Mouse (Mus musculus): Measurements from ENCODE around the gene Irf9. TPM values are rescaled to one million over a fixed set of nuclear protein-coding genes. Genes with fewer than 3 reads are reported as not detected.

The Irf9 gene
- polyA plus RNA-seq, 1 experiment from 2014 or later, result 24.2 TPM

DNA sequence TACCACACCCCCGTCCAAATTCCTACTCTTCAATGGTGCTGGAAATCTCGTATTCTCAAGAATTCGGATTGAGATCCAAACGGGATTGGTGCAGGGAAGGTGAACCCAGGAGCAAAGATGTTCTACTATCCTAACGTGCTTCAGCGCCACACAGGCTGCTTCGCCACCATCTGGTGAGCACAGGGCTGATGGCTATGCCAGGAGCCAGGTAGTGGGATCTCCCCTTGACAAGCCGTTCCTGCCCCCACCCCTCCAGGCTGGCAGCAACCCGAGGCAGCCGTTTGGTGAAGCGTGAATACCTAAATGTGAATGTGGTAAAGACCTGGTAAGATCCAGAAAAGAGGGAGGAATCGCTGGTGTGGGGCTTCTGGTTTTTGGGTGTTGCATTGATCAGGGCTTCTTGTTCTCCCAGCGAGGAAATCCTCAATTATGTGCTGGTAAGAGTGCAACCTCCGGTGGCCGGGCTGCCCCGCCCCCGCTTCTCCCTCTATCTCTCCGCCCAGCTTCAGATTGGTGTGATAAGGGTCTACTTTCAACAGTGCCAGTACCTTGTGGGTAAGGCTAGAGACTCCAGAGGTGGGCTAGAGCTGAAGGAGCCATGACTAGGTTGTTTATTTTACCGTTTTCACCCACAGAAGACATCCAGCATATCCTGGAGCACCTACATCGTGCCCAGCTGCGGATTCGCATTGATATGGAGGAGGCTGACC, 15.3 kb downstream of the Irf9 start:
- in situ Hi-C loops (cut with MboI; ENCODE audit: low pct_unique_long_range_greater_than_20kb), result loop anchor here (10.0 kb wide), 1 partner anchor 124 kb away; the partner anchor contains the start of gene Carmil3
- DNase-seq (ENCODE audit: low read depth, low spot score) (no peak), ATAC-seq (no peak)
- ChIA-PET POLR2A (interaction anchor here (0.6 kb wide), 1 partner anchor 242 kb away, joined by 3 read pairs; no protein-coding TSS in a partner anchor), CTCF (no interaction called here)
- no peak for TF ChIP-seq CTCF (IDR thresholded peaks at IDR 0.05)
- H3K27me3 ChIP-seq, result no peaks in the 10 kb centered on the region

DNA sequence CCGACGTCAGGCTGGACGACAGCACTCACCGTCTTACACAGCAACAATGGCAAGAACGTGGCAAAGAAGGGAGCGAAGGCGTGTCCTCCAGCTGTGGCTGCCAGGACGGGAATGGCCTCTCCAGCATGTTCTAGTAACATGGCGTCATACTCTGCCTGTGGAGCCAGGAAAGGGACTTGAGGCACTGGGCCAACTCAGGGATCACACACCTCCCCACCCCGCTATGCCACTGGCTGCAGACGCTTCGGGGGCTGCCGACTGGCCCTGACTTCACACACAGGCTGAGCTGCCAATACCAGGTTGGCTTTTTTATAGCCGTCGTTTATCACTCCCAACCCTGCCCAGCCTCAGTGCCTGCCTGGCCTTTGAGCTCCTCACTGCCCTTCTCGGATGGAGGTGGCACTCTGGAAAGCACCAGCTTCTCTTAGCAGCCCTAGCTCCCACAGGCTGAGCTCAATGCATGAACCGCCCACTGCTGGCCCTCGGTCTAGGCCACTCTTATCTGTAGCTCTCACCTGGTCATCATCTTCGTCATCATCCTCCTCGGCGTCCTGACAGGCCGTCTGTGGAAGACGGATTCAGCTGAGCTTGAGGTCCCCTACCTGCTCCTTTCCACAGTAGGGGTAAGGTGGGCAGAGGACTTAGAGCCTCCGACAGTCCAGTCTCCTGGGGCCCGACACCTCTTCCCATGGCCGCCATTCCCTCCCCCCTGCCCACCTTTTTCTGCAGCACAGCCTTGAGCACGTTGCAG, 24.9 kb downstream of the Irf9 start:
- ChIA-PET CTCF (interaction anchor here (1.1 kb wide), 1 partner anchor 38 kb away, joined by 3 read pairs; the partner anchor contains the start of gene Psme2), POLR2A (no interaction called here)
- no peaks in the 10 kb centered on the region for H3K27me3 ChIP-seq
- ATAC-seq (no peak), DNase-seq (ENCODE audit: low read depth, low spot score) (no peak)
- in situ Hi-C loops (cut with MboI; ENCODE audit: low pct_unique_long_range_greater_than_20kb), result no loop called here
- no peak for TF ChIP-seq CTCF (IDR thresholded peaks at IDR 0.05)

DNA sequence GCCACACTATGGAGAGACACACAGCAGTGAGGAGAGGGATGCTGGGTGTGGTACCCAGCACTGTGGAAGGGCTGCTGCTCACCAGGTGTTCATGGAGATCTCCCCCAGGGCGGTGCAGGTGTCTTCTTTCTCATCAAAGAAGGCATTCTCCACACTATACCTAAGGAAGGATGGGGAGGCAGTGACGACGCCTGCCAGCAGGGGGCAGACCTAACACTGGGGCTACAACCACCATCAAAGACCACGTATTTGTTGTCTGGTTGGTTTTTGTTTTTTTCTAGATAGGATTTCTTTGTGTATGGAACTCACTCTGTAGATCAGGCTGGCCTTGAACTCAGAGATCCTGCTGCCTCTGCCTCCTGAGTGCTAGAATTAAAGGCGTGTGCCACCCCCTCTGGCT, 25.9 kb downstream of the Irf9 start:
- POLR2A ChIA-PET, result no interaction called here
- no peak for TF ChIP-seq CTCF (IDR thresholded peaks at IDR 0.05)
- no peak for ATAC-seq
- CTCF ChIA-PET, result interaction anchor here (1.0 kb wide), 1 partner anchor 8 kb away, joined by 3 read pairs; no protein-coding TSS in a partner anchor
- DNase-seq (ENCODE audit: low read depth, low spot score), result no peak
- in situ Hi-C loops (cut with MboI; ENCODE audit: low pct_unique_long_range_greater_than_20kb), result no loop called here
- no peaks in the 10 kb centered on the region for H3K27me3 ChIP-seq

DNA sequence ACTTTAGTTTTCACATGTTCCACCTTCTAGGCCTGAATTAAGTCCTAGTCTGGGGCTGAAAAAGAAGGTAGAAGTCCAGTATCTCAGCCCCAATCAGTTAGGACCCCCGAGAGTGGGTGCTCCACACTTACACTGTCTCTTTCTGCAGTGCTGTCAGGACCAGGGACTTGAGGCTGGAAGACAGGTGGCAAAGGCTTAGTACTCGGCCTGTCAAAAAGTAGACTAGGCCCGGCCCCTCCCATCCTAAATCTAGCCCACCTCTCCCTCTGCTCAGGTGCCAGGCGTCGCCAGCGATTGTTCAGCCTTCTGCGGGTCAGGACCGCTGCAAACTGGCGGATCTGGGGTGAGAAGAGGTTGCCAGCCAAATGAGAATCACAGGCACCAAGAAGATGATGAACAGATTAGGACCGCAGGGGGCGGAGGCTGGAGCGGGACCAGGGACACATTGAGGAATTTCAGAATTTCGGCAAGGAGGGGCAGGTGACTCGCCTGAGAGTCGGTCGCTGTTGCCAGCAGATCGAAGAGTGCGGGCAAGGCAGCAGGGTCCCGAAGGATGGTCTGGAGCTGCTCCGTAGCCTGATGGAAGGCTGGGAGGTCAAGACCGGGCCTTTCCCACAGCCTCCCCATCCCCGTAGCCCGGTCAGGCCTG, 31.6 kb downstream of the Irf9 start:
- ChIA-PET CTCF (interaction anchor here (0.9 kb wide), 1 partner anchor 9 kb away, joined by 3 read pairs; no protein-coding TSS in a partner anchor), POLR2A (interaction anchor here (0.6 to 1.3 kb wide), 3 partner anchors 11 to 111 kb away, joined by 3 to 4 read pairs (median 4); partner anchors contain the start of gene Mdp1)
- ATAC-seq (peak; percentile 27), DNase-seq (ENCODE audit: low read depth, low spot score) (no peak)
- no peaks in the 10 kb centered on the region for H3K27me3 ChIP-seq
- in situ Hi-C loops (cut with MboI; ENCODE audit: low pct_unique_long_range_greater_than_20kb), result no loop called here
- no peak for TF ChIP-seq CTCF (IDR thresholded peaks at IDR 0.05)

DNA sequence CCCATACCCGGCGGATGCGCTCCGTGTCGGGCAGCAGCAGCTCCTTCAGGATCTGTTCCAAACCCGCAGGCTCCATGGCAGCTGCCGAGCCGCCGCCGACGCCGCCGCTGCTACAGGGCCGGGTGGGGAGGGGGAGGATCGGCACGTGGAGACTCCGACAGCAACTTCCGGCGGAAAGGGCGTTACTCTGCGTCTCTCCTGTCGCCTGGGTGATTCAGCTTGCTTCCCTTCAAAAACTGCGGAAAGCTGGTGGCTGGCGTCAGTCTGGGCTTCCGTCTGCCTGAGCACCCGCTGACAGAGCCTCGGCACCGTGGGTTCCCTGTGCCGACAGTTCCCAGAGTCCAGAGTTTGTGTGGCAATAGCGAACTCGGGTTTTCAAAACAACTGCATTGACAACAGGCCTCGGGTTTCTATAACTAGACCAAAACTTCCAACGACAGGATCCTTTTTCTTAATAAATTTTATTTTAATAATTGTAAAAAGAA, 32.2 kb downstream of the Irf9 start, which contains the start of gene Ipo4:
Ipo4 (minus strand) TSS at position 435 of the 485 bp plus-strand sequence.
- CTCF ChIA-PET, result interaction anchor here (0.9 kb wide), 1 partner anchor 9 kb away, joined by 3 read pairs; no protein-coding TSS in a partner anchor
- in situ Hi-C loops (cut with MboI; ENCODE audit: low pct_unique_long_range_greater_than_20kb), result no loop called here

DNA sequence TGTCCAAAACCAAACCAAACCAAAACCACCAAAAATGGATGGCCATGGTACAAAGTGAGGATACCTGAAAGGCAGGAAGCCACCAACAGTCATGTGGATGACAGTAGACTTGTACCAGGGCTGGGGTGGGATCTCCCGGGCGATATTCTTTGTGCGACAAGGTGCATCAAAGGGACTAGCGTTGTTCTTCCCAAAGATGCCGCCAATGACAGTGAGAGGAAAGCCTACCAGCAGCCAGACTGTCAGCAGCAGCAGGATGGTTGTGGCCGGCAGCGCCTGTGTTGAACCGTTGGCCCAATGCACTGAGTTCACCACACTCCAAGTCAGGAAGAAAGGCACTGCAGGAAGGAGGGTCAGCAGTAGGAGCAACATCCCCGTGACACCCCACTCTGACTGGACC, 34.4 kb downstream of the Irf9 start, which contains the start of gene Gm49378:
Gm49378 (minus strand) TSS at position 101 of the 400 bp plus-strand sequence.
- no peak for TF ChIP-seq CTCF (IDR thresholded peaks at IDR 0.05)
- no peaks in the 10 kb centered on the region for H3K27me3 ChIP-seq
- ChIA-PET POLR2A (no interaction called here), CTCF (no interaction called here)
- ATAC-seq (no peak), DNase-seq (ENCODE audit: low read depth, low spot score) (no peak)
- in situ Hi-C loops (cut with MboI; ENCODE audit: low pct_unique_long_range_greater_than_20kb), result no loop called here

More for the DNA sequence above, 32.2 kb downstream of the Irf9 start, which contains the start of gene Ipo4:
- H3K27me3 ChIP-seq, result no peaks in the 10 kb centered on the region
- DNase-seq (ENCODE audit: low read depth, low spot score) (no peak), ATAC-seq (peak; percentile 87)
- POLR2A ChIA-PET, result interaction anchor here (0.6 to 0.9 kb wide), 2 partner anchors 24 to 111 kb away, joined by 3 to 4 read pairs; partner anchors contain the start of gene Mdp1
- no peak for TF ChIP-seq CTCF (IDR thresholded peaks at IDR 0.05)

DNA sequence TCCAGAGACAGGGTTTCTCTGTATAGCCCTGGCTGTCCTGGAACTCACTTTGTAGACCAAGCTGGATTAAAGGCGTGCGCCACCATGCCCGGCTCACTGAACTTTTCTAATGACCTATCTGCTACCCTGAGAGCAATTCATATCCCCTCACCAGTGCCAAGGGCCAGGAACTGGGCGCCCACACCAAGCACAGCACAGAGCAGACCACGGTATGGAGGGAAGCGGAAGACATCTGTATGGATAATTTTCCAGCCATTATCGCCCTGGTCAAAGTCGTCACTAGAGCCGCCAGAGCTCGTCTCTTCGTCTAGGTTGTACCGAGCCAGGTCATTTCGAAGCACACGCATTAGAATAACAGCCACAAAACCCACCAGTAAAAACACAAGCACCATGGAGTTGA, 37.4 kb downstream of the Irf9 start:
- no peaks in the 10 kb centered on the region for H3K27me3 ChIP-seq
- ATAC-seq (no peak), DNase-seq (ENCODE audit: low read depth, low spot score) (no peak)
- ChIA-PET CTCF (no interaction called here), POLR2A (interaction anchor here (0.6 kb wide), 1 partner anchor 25 kb away, joined by 5 read pairs; no protein-coding TSS in a partner anchor)
- in situ Hi-C loops (cut with MboI; ENCODE audit: low pct_unique_long_range_greater_than_20kb), result no loop called here
- no peak for TF ChIP-seq CTCF (IDR thresholded peaks at IDR 0.05)

DNA sequence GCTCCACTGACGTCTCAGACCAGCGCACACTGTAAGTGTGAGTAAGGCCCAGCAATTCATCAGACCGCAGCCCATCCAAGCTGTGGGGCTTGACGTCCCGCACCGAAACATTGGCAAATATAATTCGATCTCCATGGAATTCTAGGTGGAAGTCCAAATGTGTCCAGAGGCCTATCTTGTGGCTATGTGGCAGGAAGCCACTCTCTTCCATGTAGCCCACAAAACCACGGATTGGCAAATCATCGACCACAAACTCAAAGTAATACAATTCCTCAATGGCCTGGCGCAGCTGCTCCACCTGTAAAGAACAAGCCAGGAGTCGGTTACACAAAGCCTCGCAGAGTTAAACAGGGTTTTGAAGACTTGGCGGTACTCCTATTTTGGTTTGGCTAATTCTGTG, 37.9 kb downstream of the Irf9 start:
- no peak for ATAC-seq

DNA sequence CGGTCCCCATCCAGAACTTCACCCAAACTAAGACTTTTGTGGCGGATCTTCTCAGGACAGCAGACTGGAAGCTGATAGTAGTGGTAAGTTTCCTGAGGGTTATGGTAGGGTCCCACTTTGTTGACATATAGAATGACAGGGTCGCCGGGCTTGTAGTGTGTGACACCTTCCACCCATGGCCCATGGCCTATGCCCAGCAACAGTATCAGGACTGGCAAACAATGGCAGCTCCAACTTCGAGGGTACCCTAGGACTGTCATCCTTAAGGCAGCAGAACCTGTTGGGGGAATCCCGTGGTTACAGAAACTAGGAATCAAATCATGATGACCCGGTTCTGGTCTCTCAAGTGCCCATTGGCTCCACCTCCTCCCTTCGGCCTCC, 39.3 kb downstream of the Irf9 start:
- TF ChIP-seq CTCF (IDR thresholded peaks at IDR 0.05), result no peak
- no peak for ATAC-seq
- CTCF ChIA-PET, result interaction anchor here (0.6 kb wide), 1 partner anchor 18 kb away, joined by 3 read pairs; no protein-coding TSS in a partner anchor
- POLR2A ChIA-PET, result interaction anchor here (0.6 kb wide), 1 partner anchor 33 kb away, joined by 5 read pairs; no protein-coding TSS in a partner anchor
- DNase-seq (ENCODE audit: low read depth, low spot score), result no peak
- in situ Hi-C loops (cut with MboI; ENCODE audit: low pct_unique_long_range_greater_than_20kb), result no loop called here
- H3K27me3 ChIP-seq, result no peaks in the 10 kb centered on the region

More for the DNA sequence above, 37.9 kb downstream of the Irf9 start:
- POLR2A ChIA-PET, result no interaction called here
- H3K27me3 ChIP-seq, result no peaks in the 10 kb centered on the region
- DNase-seq (ENCODE audit: low read depth, low spot score), result no peak
- TF ChIP-seq CTCF (IDR thresholded peaks at IDR 0.05), result no peak
- CTCF ChIA-PET, result no interaction called here
- in situ Hi-C loops (cut with MboI; ENCODE audit: low pct_unique_long_range_greater_than_20kb), result no loop called here

Measured in Patski (cell line).